Mouse (Mus musculus) forebrain, embryonic 10.5 days (tissue): ENCODE data around the gene Dus3l. TPM values are rescaled to one million over a fixed set of nuclear protein-coding genes. Genes with fewer than 3 reads are reported as not detected.

Source experiments
- DNase-seq: peaks from one replicate; pipeline ENCODE4 v3.0.0-alpha.2; 2017; ENCODE audit warnings: low spot score; ENCODE audit errors: extremely low spot score
- H3K27ac ChIP-seq: fragments of 300-500 bp; sonication (generic); 2 replicates; pipeline ENCODE4 v1.5.1; 2016; ENCODE audit warnings: mild to moderate bottlenecking
- H3K27me3 ChIP-seq: fragments of 300-500 bp; sonication (generic); 2 replicates; pipeline ENCODE4 v1.6.1; 2016; ENCODE audit warnings: mild to moderate bottlenecking; ENCODE audit not compliant: poor library complexity, severe bottlenecking
- H3K36me3 ChIP-seq: fragments of 300-500 bp; sonication (generic); replicated peaks from 2 replicates; pipeline ENCODE4 v1.6.1; 2016; ENCODE audit warnings: mild to moderate bottlenecking, moderate library complexity
- H3K4me1 ChIP-seq: fragments of 300-500 bp; sonication (generic); 2 replicates; pipeline ENCODE4 v1.6.1; 2016
- H3K4me3 ChIP-seq: fragments of 300-500 bp; sonication (generic); 2 replicates; pipeline ENCODE4 v1.5.1; 2016; ENCODE audit warnings: mild to moderate bottlenecking, moderate library complexity
- H3K9me3 ChIP-seq: fragments of 300-500 bp; sonication (generic); 2 replicates; pipeline ENCODE4 v1.6.1; 2016; ENCODE audit warnings: mild to moderate bottlenecking, moderate library complexity
- WGBS: fragments of 180-500 bp; shearing (Covaris S2); methylation state at CpG from one replicate; pipeline ENCODE4 v1.1.7; 2016; 5-methylcytosine and 5-hydroxymethylcytosine counted together
- polyA plus RNA-seq: library from polyadenylated mRNA; unstranded; fragments of >200 nt; fragmentation: Nextera tagmentation; extraction: Ambion mirVana; gene quantifications from 2 replicates; pipeline ENCODE4 v1.2.1, GENCODE M21; 2016

Gene Dus3l
- polyA plus RNA-seq, 1 experiment from 2014 or later = 46.2 TPM

DNA sequence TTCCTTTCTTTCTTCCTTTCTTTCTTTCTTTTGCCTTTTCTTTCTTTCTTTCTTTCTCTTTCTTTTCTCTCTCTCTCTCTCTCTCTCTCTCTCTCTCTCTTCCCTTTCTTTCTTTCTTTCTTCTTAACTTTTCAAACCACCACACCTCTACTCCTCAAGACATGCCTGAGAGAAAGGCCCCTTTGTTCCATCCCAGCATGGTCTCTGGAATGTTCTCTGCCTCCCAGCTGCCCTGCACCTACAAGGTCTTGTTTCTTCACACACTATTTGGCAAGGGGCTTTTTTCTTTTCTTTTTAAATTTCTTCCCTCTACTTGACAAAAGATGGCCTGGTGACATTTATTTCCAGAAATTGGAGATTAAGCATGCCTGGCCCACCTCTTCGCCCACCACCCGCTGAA is 34.9 kb upstream of the Dus3l start:
- 46% methylated on average over 2 of the region's 2 CpGs for WGBS
- DNase-seq = no peak
- Histone ChIP-seq H3K36me3 (peaks cover 3% of the 10 kb centered on the region; the same call in 1 of the 2 replicates), H3K9me3 (no peaks in the 10 kb centered on the region), H3K4me1 (peaks cover 48% of the 10 kb centered on the region), H3K27ac (peak overlapping the region; percentile 72), H3K4me3 (no peak overlapping the region), H3K27me3 (no peaks in the 10 kb centered on the region)

DNA sequence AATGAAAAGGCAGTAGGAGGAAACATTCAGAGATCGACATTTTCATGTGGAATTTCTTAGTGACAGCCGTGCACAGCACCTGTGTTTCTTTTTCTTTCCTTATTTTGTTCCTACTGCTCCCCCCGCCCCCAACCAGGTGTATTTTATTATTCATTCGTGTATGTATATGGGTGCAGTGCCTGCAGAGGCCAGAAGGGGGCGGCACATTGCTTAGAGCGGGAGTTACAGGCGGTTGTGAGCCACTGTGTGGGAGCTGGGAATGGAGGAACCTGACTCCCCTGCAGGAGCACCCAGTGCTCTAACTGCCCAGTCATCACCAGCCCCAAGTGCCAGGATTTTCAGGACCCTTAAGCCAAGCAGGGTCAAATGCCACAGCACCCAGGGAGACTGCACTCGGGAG is 28.0 kb upstream of the Dus3l start:
- H3K36me3 ChIP-seq = no peaks in the 10 kb centered on the region
- no peak overlapping the region for H3K4me3 ChIP-seq
- no peaks in the 10 kb centered on the region for H3K27me3 ChIP-seq
- H3K27ac ChIP-seq = no peak overlapping the region
- DNase-seq = no peak
- H3K4me1 ChIP-seq = no peaks in the 10 kb centered on the region
- 47% methylated on average over 8 of the region's 8 CpGs for WGBS
- H3K9me3 ChIP-seq = no peaks in the 10 kb centered on the region

- DNase-seq = no peak
- Histone ChIP-seq H3K9me3 (no peaks in the 10 kb centered on the region), H3K36me3 (no peaks in the 10 kb centered on the region), H3K4me3 (no peak overlapping the region), H3K4me1 (no peaks in the 10 kb centered on the region), H3K27me3 (no peaks in the 10 kb centered on the region), H3K27ac (no peak overlapping the region)
- WGBS = 86% methylated on average over 10 of the region's 10 CpGs
Measured at GRCm38 (mm10) chr17:56738221-56738620, 26.3 kb upstream of the Dus3l start.

- Histone ChIP-seq H3K36me3 (no peaks in the 10 kb centered on the region), H3K9me3 (no peaks in the 10 kb centered on the region), H3K27ac (no peak overlapping the region), H3K27me3 (no peaks in the 10 kb centered on the region), H3K4me3 (no peak overlapping the region), H3K4me1 (no peaks in the 10 kb centered on the region)
- 81% methylated on average over 17 of the region's 17 CpGs for WGBS
- DNase-seq = no peak
Measured at GRCm38 (mm10) chr17:56740118-56740787, 24.3 kb upstream of the Dus3l start.

- Histone ChIP-seq H3K27me3 (no peaks in the 10 kb centered on the region), H3K4me1 (no peaks in the 10 kb centered on the region), H3K4me3 (no peak overlapping the region), H3K36me3 (no peaks in the 10 kb centered on the region), H3K9me3 (no peaks in the 10 kb centered on the region), H3K27ac (no peak overlapping the region)
- no peak for DNase-seq
- WGBS = 82% methylated on average over 17 of the region's 17 CpGs
Measured at GRCm38 (mm10) chr17:56740788-56741160, 23.8 kb upstream of the Dus3l start.

DNA sequence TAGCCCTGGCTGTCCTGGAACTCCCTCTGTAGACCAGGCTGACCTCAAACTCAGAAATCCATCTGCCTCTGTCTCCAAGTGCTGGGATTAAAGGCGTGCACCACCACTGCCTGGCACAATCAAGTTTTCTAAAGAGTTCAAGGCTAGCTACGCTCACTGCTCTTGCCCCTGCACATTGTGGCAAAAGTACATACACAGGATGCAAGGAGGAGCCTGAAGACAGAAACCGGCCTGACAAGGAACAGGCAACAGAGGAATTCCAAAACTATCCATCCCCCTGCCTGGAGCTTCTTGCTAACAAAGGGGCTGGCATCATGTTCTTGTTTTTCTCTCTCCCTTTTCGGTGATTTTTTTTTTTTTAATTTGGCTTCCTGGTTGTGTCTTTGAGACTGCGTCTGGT is 20.4 kb upstream of the Dus3l start:
- WGBS = 69% methylated on average over 5 of the region's 5 CpGs
- Histone ChIP-seq H3K9me3 (no peaks in the 10 kb centered on the region), H3K4me3 (no peak overlapping the region), H3K36me3 (no peaks in the 10 kb centered on the region), H3K27ac (no peak overlapping the region), H3K27me3 (no peaks in the 10 kb centered on the region; the same call in 1 of the 2 replicates), H3K4me1 (no peaks in the 10 kb centered on the region)
- DNase-seq = no peak

- 28% methylated on average over 71 of the region's 71 CpGs for WGBS
- no peaks in the 10 kb centered on the region for H3K36me3 ChIP-seq
- DNase-seq = no peak
- peak overlapping the region; percentile 42 for H3K4me3 ChIP-seq
- H3K9me3 ChIP-seq = peaks cover 5% of the 10 kb centered on the region; the same call in 1 of the 2 replicates
- peaks cover 34% of the 10 kb centered on the region for H3K4me1 ChIP-seq
- peaks cover 70% of the 10 kb centered on the region for H3K27me3 ChIP-seq
- peak overlapping the region; percentile 62; the same call in 1 of the 2 replicates for H3K27ac ChIP-seq
Measured at GRCm38 (mm10) chr17:56751404-56752072, 13.0 kb upstream of the Dus3l start.

- no peak overlapping the region for H3K27ac ChIP-seq
- no peaks in the 10 kb centered on the region for H3K36me3 ChIP-seq
- H3K4me3 ChIP-seq = peak overlapping the region; percentile 4; the same call in 1 of the 2 replicates
- H3K27me3 ChIP-seq = peaks cover 89% of the 10 kb centered on the region
- H3K9me3 ChIP-seq = peaks cover 5% of the 10 kb centered on the region; the same call in 1 of the 2 replicates
- WGBS = 27% methylated on average over 15 of the region's 15 CpGs
- no peak for DNase-seq
- H3K4me1 ChIP-seq = peaks cover 53% of the 10 kb centered on the region
Measured at GRCm38 (mm10) chr17:56753452-56753851, 11.1 kb upstream of the Dus3l start.

- Histone ChIP-seq H3K4me3 (peak overlapping the region; percentile 12; the same call in 1 of the 2 replicates), H3K27me3 (peaks cover 100% of the 10 kb centered on the region), H3K36me3 (no peaks in the 10 kb centered on the region), H3K27ac (no peak overlapping the region), H3K4me1 (peaks cover 59% of the 10 kb centered on the region), H3K9me3 (peaks cover 5% of the 10 kb centered on the region; the same call in 1 of the 2 replicates)
- DNase-seq = no peak
- WGBS = 16% methylated on average over 36 of the region's 36 CpGs
Measured at GRCm38 (mm10) chr17:56754271-56755185, 10.0 kb upstream of the Dus3l start.

DNA sequence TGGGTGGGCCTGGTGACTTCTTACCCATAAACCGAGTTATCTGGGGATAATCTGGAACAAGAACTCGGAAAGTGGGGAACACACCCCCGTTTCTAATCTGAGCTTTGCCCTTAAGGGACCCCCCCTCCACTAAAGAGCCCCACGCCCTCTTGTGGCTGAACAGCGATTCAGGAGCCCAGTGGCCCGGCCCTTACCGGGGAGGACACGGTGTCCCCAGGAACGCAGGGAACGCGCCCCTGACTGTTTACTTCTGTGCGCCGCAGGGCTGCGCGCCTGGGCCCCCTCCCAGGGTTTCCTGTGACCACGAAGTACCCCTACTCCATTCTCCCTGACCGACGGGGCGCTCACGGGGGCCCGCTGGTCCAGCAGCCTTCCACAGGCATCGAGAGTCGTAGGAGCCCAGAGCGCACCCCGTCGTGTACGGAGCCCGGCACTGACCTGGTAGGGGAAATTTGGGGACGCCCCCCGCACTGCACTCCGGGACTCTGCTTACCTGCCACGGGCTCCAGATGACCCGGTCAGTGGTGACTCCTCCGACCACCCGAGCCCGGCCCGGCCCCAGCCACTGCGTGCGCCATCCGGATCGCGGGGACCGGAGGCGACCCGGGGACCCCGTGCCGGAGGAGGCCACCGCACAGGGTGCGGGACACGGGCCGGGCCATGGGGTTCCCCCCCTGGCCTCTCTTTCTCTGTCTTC is 7.7 kb upstream of the Dus3l start:
- H3K36me3 ChIP-seq = no peaks in the 10 kb centered on the region
- H3K4me3 ChIP-seq = peak overlapping the region; percentile 62
- H3K27me3 ChIP-seq = peaks cover 98% of the 10 kb centered on the region
- 1% methylated on average over 51 of the region's 51 CpGs for WGBS
- DNase-seq = no peak
- H3K9me3 ChIP-seq = no peaks in the 10 kb centered on the region
- H3K4me1 ChIP-seq = peaks cover 56% of the 10 kb centered on the region
- peak overlapping the region; percentile 80 for H3K27ac ChIP-seq

DNA sequence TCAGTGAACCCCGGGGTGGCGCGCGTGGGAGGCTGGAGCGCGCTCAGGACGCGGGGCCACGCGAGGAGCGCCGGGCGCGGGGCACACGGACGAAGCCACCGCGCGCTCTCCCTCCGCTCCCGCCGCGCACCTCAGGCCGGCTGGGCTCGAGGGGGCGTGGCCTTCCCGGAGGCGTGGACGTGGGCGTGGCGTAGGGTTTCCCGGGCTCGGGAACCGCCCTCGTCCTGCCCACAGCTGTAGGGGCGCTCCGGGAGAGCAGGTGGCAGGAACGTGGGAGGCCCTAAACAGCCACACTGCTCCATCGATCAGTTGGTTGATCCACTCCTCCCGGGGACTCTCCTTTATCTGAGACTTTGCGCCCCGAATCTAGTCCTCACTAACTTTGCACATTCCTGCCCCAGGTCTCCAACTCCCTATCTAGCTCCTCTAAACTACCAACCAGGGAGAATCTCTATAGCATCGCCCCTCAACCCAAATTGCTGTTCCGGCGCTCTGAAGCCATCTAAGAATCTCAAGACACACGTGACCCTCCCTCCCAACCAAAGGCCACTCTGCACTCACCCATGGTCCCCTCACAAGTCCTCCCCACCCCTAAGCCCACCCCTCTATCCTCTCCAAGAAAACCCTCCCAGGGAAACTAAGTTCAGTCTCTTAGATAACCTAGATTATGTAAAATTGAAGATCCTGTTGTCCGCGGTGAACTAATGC is 7.0 kb upstream of the Dus3l start, which contains the start of gene Nrtn:
TSS of gene Nrtn (minus strand) at position 115 of the 708 bp plus-strand sequence.
- DNase-seq = peak; percentile 81
- H3K9me3 ChIP-seq = no peaks in the 10 kb centered on the region
- peak within 1 kb of the TSS; percentile 62 for H3K4me3 ChIP-seq
- peaks cover 91% of the 10 kb centered on the region for H3K27me3 ChIP-seq
- H3K4me1 ChIP-seq = peaks cover 60% of the 10 kb centered on the region
- under 1% methylated on average over 46 of the region's 48 CpGs for WGBS
- H3K36me3 ChIP-seq = no peaks in the 10 kb centered on the region
- H3K27ac ChIP-seq = peak within 1 kb of the TSS; percentile 80
